Mouse (Mus musculus) spleen, postnatal 4 days (tissue): ENCODE data around the gene Mical2.
A peak's percentile ranks its signal among the peaks of the same experiment; 100 is the strongest.

ENCODE experiments used
- DNase-seq, 2 experiments: peaks; one replicate each; pipeline ENCODE4 v3.0.0; 2022; ENCODE audit warnings: low spot score in 2 of 2

The Mical2 gene

GRCm38 (mm10) chr7:112275093-112275492 is 49.4 kb downstream of the Mical2 start:
- no peak for DNase-seq

- DNase-seq: no peak
These were observed 50.2 kb downstream of the Mical2 start for GRCm38 (mm10) chr7:112275883-112276282.

- no peak for DNase-seq
These were observed 51.2 kb downstream of the Mical2 start for GRCm38 (mm10) chr7:112276823-112277222.

GRCm38 (mm10) chr7:112278648-112279047 is 53.0 kb downstream of the Mical2 start:
- no peak for DNase-seq

GRCm38 (mm10) chr7:112280474-112280873 is 54.8 kb downstream of the Mical2 start:
- no peak for DNase-seq

- no peak for DNase-seq
These were observed 58.1 kb downstream of the Mical2 start for GRCm38 (mm10) chr7:112283606-112284310.

GRCm38 (mm10) chr7:112285573-112285972 is 59.9 kb downstream of the Mical2 start:
- no peak for DNase-seq

DNA sequence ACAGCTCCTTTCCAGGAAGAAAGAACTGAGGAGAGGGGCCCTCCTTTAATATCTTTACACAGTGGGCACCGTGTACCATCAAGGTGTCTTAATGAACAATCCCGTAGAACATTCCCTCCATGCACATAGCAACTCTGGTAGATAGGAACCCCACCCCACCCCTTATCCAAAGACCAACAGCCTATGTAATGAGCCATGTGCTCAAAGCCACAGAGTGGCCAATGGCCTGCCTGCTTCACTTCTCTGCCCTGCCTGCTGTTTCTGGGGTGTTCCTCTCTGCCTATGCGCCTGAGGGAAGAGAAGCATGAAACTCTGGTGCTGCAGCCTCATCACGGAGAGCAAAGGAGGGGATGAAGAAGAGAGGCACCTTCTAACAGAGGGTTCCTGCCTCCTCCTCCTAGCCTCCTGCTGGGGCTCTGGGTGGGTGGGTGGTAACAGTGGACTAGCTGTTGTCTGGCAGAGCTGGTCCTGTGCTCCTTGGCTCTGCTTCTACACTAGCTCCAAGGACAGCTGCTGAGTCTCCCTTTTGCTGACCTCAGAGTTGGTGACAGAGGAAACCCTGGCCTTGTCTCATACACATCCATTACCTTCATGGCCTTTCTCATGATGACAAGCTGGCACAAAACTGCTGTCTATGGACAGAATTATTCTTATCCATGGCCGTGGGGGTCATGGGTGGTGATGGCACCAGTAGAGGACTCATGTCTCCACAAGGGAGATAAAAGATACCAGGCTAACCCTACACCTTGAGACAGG is 62.9 kb downstream of the Mical2 start:
- DNase-seq: no peak

DNA sequence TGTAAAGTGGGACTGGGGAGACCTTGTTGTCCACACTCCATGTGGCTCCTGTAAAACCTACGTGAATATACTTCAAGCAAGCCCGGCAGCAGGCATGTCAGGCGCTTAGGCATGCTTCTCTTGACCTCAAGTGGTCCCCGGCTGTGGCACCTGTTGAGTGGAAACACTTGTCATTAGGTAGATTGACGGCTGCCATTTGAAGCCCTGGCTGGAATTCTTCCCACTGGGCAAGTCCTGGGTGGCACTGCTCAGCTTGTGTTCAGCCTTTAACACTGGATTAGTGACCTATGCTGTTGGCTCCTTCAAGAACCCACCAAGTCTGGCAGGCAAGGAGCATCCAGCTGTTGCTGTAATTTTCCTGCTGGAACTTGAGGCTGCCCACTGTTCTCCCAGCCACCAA is 63.9 kb downstream of the Mical2 start:
- no peak for DNase-seq

DNA sequence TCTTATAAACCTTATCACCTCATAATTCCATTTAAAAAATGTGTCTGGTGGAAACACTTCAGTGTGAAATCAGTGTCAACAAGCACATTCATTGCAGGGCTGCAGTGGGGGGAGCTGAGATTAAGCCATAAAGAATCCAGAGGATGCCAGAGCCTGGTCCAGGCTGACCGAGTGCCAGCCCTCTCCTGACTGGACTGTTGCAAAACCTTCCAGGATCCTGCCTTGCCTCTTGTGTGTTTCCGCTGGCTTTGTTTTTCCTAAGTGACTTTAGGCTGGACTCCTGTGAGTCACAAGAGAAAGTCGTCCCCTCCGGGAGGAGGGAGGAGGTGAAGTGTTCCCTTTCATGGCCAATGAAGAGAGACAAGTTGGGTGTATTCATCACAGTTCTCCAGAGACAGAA is 64.3 kb downstream of the Mical2 start:
- no peak for DNase-seq

- no peak for DNase-seq
These were observed 67.9 kb downstream of the Mical2 start for GRCm38 (mm10) chr7:112293456-112294104.

DNA sequence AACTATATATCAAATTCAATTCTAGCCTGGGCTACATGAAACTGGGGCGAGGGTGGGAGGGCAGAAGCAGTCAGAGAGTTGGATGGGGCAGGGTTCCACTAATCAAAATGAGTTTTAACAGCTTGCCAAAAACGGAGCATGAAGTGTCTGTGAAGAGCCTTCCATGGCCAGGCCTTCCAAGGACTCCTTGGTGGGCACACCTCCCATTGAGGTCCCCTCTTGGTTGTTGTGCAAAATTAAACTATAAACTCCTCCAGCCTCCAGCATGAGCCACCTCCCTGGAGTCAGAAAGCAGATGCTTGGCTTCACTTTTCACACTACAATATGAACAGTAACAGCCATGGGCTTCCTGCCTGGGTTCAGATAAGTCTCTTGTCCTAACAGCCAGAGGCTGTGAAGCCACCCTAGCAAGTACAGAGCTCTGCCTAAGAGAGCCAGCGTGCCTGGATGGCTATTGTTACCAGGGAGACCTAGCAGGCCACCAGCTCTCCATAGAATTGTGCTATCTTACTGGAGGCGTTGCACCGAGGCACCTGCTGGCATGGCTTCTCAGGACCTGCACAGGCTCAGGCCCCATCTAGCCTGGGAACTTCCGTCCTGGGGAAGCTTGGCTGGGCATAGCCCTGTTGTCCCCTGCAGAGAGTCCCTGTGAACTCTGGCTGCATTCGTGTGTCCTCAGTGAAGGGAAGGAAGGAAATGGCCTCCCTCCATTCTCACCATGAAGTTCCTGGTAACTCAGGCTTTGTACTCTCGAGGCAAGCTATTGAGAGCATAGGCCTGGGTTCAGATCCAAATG is 70.0 kb downstream of the Mical2 start:
- DNase-seq: no peak

DNA sequence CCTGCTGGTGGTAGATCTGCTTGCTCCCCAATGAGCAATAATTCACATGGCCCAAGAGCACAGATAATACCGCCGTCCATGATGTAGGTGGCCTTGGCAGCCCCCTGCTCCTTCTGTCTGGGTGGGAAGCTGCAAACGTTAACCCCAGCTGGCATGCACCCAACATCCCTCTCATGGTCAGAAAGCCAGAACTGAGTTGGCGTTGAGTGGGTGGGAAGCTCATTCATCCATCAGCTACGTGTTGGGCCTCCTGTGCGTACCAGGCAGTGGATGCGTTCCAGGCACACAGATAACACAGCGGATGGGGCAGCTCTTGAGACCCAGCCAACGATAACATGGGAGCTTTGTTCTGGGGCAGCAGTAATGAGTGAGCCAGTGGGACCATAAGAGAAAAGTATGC is 72.4 kb downstream of the Mical2 start:
- DNase-seq: peak in 1 of 2 experiments; percentile 17

DNA sequence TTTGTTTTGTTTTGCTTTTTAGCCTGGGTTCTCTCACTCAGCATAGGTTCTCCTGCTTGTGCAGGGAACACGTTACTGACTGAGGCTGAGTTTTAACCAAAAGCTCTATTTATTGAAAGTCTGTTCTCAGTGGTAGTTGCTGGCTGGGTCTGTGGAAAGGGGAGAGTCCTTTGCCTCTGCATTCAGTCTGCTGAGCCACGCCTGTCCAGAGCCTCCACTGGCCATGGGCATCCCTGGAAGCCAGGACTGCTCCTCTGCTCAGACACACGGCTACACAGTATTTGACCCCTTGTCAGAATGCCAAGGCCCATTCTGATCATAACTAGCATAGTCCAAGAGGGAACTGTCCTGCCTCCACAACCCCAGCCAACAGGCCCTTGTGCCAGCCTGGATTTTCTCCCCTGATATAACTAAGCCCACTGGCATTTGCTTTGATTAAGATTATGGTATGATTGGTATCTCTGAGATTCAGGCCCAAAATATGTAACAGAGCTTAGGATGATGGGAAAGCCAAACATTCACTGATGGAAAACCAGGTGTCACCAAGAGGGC is 73.3 kb downstream of the Mical2 start:
- no peak for DNase-seq

GRCm38 (mm10) chr7:112299521-112300096 is 74.0 kb downstream of the Mical2 start:
- no peak for DNase-seq

GRCm38 (mm10) chr7:112300141-112300540 is 74.5 kb downstream of the Mical2 start:
- DNase-seq: no peak

- DNase-seq: no peak
These were observed 75.4 kb downstream of the Mical2 start for GRCm38 (mm10) chr7:112301052-112301451.

DNA sequence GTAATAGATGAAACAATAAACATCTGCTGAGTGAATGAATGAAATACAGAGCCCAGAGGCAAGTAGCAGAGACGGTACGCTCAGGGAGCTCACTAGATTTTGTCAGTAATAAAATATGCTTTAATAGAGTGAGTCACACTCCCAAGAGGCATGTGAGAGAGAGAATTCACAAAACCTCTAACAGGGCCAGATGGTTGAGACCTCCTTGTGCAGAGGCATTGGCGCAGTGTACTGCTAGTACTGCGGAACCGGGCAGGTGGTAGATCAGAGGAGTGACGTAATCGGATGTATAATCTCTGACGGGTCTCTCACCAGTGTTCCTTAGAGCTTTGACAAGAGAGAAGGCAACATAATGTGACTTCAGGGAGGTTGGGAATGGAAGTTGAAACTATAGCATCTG is 78.7 kb downstream of the Mical2 start:
- no peak for DNase-seq

GRCm38 (mm10) chr7:112309289-112310016 is 83.8 kb downstream of the Mical2 start:
- no peak for DNase-seq

- no peak for DNase-seq
These were observed 84.3 kb downstream of the Mical2 start for GRCm38 (mm10) chr7:112310017-112310360.

DNA sequence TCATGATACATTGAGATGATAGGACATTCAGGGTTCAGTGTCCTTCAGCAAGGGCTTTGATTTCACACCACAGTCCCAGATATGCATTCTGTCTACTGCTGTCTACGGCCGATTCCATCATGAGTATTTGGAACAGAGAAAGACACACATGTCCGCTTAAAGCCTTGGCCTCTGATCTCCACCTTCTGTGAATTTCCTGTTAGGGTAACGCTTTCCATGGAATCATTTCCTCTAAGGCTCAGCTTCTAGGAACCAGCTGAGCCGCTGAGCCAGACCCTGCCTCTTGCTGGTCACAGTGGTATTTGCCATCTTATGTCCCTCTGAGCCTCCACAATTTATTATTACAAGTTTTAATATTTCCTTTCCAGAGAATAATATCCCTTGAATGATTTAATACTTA is 87.6 kb downstream of the Mical2 start:
- DNase-seq: no peak
